Mouse (Mus musculus) olfactory bulb, adult 2 months (tissue): ENCODE measurements around the gene Mast4. TPM values are rescaled to one million over a fixed set of nuclear protein-coding genes. Genes with fewer than 3 reads are reported as not detected.

Experiments
- H3K27ac ChIP-seq: fragments of 200-500 bp; 2 replicates; pipeline ENCODE4 v1.5.1; 2012; ENCODE audit warnings: low read depth, low read length; ENCODE audit not compliant: insufficient read depth
- H3K4me1 ChIP-seq: fragments of 200-500 bp; 2 replicates; pipeline ENCODE4 v1.6.1; 2012; ENCODE audit warnings: low read length; ENCODE audit not compliant: control insufficient read depth, insufficient read depth
- H3K4me3 ChIP-seq: fragments of 200-500 bp; 2 replicates; pipeline ENCODE4 v1.5.1; 2012; ENCODE audit warnings: mild to moderate bottlenecking, low read depth, low read length, moderate library complexity; ENCODE audit not compliant: insufficient read depth
- CTCF ChIP-seq: fragments of 200-500 bp; IDR thresholded peaks from 2 replicates; pipeline ENCODE4 v1.5.1; 2012; ENCODE audit warnings: low read depth, mild to moderate bottlenecking, low read length, moderate library complexity; ENCODE audit not compliant: insufficient read depth
- POLR2A ChIP-seq: fragments of 200-500 bp; IDR thresholded peaks from 2 replicates; pipeline ENCODE4 v1.6.1; 2012; ENCODE audit warnings: mild to moderate bottlenecking, low read depth, low read length, moderate library complexity; ENCODE audit not compliant: insufficient read depth
- WGBS: fragments of 180-500 bp; shearing (Covaris S2); methylation state at CpG from one replicate; pipeline ENCODE4 v1.1.7; 2018; 5-methylcytosine and 5-hydroxymethylcytosine counted together
- polyA plus RNA-seq: library from polyadenylated mRNA; stranded (reverse); fragments of >200 nt; gene quantifications from 2 replicates; pipeline ENCODE4 v1.2.4, GENCODE M21; 2012; ENCODE audit warnings: low replicate concordance; ENCODE audit not compliant: missing spikeins, insufficient read depth, insufficient read length

The Mast4 gene
- polyA plus RNA-seq, 1 experiment, result not detected

DNA sequence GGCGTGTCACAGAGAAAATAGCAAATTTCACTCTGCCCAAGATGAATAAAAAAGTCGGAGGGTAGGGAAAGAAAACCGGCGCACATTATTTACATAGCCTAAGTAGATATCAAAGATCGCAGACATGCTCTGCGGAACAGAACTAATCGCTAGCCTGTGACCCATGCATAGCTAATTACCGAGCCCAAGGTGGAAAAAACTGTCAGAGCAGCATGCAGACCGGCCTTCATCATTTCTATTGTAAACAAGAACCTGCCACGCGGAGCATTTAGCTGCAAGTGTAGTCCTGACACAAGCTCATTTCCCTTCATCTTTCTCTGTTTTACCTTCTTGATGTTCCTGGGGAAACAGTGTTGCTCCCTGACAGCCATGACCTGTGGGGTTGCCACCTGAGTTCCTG lies 342.4 kb downstream of the Mast4 start:
- no peak overlapping the region for H3K4me3 ChIP-seq
- H3K4me1 ChIP-seq, result no peaks in the 10 kb centered on the region
- H3K27ac ChIP-seq, result no peak overlapping the region
- 58% methylated on average over 11 of the region's 11 CpGs for WGBS
- TF ChIP-seq CTCF, result no peak
- no peak for TF ChIP-seq POLR2A

- WGBS, result 95% methylated on average over 7 of the region's 7 CpGs
- H3K4me1 ChIP-seq, result no peaks in the 10 kb centered on the region
- no peak overlapping the region for H3K4me3 ChIP-seq
- no peak for TF ChIP-seq CTCF
- H3K27ac ChIP-seq, result no peak overlapping the region
Observed at GRCm38 (mm10) chr13:102991196-102991595, 343.1 kb downstream of the Mast4 start.

DNA sequence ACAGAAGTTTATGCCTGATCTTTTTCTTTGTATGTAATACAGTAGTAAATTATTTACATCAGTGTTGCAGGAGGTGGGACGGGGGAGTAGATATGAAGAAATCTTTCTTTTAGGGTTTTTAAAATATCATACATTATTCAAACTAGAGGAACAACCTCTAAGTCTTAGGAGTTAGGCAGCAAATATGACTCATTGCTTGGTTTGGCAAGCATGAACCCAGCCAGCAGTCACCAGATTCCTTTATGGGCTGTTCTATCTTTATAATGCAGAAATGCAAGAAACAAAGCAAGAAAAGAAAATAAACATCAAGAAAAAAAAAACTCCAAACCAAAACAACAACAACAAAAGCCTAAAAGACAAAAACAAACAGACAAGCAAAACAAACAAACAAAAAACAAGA lies 344.2 kb downstream of the Mast4 start:
- H3K4me3 ChIP-seq, result no peak overlapping the region
- 84% methylated on average over 1 of the region's 1 CpGs for WGBS
- TF ChIP-seq CTCF, result no peak
- TF ChIP-seq POLR2A, result no peak
- no peak overlapping the region for H3K27ac ChIP-seq
- H3K4me1 ChIP-seq, result no peaks in the 10 kb centered on the region

DNA sequence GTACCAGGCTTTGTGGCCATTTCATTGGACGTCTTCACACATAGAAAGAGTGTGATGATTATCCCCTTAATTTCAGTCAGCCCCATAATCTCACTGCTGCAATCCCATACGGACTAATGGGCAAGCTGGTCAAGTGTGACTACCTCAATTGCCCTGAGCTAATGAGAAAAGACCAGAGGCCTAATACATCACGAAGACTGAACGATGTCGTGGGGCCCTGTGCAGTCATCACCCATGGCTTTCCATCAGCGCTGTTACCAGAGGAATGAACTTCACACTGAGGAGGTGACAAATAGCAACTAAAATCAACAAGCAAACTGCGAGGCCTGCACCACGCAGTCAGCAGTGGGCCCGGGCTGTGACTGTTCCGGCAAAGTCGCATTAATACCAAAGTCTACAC lies 344.7 kb downstream of the Mast4 start:
- 89% methylated on average over 11 of the region's 11 CpGs for WGBS
- H3K4me3 ChIP-seq, result no peak overlapping the region
- H3K4me1 ChIP-seq, result no peaks in the 10 kb centered on the region
- H3K27ac ChIP-seq, result no peak overlapping the region
- TF ChIP-seq POLR2A (no peak), CTCF (no peak)

- 98% methylated on average over 4 of the region's 4 CpGs for WGBS
- Histone ChIP-seq H3K4me1 (no peaks in the 10 kb centered on the region), H3K27ac (no peak overlapping the region), H3K4me3 (no peak overlapping the region)
- TF ChIP-seq CTCF, result no peak
Observed at GRCm38 (mm10) chr13:102988976-102989375, 345.3 kb downstream of the Mast4 start.

DNA sequence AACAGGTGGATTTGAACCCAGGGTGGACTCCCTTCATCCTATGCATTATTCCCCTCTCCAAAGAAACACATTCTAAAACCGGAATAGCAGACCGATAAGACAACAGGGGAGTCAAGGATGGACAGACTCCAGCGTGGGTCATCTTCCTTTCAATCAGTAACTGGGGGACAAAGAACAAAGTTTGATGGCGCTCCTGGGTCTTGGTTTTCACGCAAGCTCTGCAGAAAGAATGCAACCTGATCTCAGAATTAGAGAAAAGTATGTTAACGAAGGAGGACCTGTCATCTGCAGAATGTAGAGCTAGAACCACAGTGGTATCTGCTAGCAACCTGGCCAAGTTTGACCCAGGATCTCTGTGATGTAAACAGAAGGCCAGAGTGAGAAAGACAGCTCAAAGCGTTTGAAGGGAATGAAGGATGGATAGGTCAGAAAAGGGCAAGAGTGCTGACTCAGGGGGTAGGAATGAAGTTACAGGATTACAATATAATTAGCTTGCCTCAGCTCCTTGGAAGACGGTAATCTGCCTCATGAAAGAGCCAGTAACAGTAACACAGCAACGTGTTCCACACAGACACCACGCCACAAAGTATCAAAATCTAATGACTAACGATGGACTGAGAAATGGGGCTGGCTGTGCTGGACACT lies 345.9 kb downstream of the Mast4 start:
- Histone ChIP-seq H3K4me1 (no peaks in the 10 kb centered on the region), H3K27ac (no peak overlapping the region), H3K4me3 (no peak overlapping the region)
- no peak for TF ChIP-seq CTCF
- TF ChIP-seq POLR2A, result no peak
- WGBS, result 91% methylated on average over 11 of the region's 11 CpGs

GRCm38 (mm10) chr13:102984550-102984949 lies 349.7 kb downstream of the Mast4 start:
- TF ChIP-seq POLR2A (no peak), CTCF (no peak)
- WGBS, result 97% methylated on average over 4 of the region's 4 CpGs
- H3K27ac ChIP-seq, result no peak overlapping the region
- no peaks in the 10 kb centered on the region for H3K4me1 ChIP-seq
- no peak overlapping the region for H3K4me3 ChIP-seq

GRCm38 (mm10) chr13:102973853-102974252 lies 360.4 kb downstream of the Mast4 start:
- no peak overlapping the region for H3K27ac ChIP-seq
- H3K4me1 ChIP-seq, result no peaks in the 10 kb centered on the region
- 93% methylated on average over 5 of the region's 5 CpGs for WGBS
- no peak overlapping the region for H3K4me3 ChIP-seq
- TF ChIP-seq POLR2A (no peak), CTCF (no peak)

- no peaks in the 10 kb centered on the region for H3K4me1 ChIP-seq
- no peak overlapping the region for H3K4me3 ChIP-seq
- no peak overlapping the region for H3K27ac ChIP-seq
- WGBS, result 73% methylated on average over 6 of the region's 6 CpGs
- TF ChIP-seq CTCF (no peak), POLR2A (no peak)
Observed at GRCm38 (mm10) chr13:102963471-102963870, 370.8 kb downstream of the Mast4 start.
